Mouse (Mus musculus) myocyte (in vitro differentiated cells): Measurements from ENCODE around the gene Acox3.

ENCODE experiments used
- MAX ChIP-seq: IDR thresholded peaks from one replicate; pipeline ENCODE4 v1.6.1; 2011; ENCODE audit warnings: low read depth, mild to moderate bottlenecking, control low read depth
- MYOD1 ChIP-seq, 3 experiments: IDR thresholded peaks; one replicate each; pipeline ENCODE4 v1.6.1; 2011; ENCODE audit warnings: control low read depth in 2 of 3, low read depth in 2 of 3, mild to moderate bottlenecking in 2 of 3, moderate library complexity in 1 of 3; ENCODE audit not compliant: insufficient read length in 2 of 3, control insufficient read depth in 1 of 3
- MYOG ChIP-seq, 3 experiments: IDR thresholded peaks; one replicate each; pipeline ENCODE4 v1.6.1; 2011; ENCODE audit warnings: control low read depth in 2 of 3, low read depth in 2 of 3, mild to moderate bottlenecking in 2 of 3; ENCODE audit not compliant: insufficient read length in 2 of 3, control insufficient read depth in 1 of 3, insufficient read depth in 1 of 3
- POLR2A ChIP-seq: IDR thresholded peaks from one replicate; pipeline ENCODE4 v1.6.1; 2011; ENCODE audit warnings: low read depth, mild to moderate bottlenecking, control low read depth, moderate library complexity; ENCODE audit not compliant: insufficient read length
- POLR2AphosphoS2 ChIP-seq: IDR thresholded peaks from one replicate; pipeline ENCODE4 v1.6.1; 2011; ENCODE audit warnings: low read depth, control low read depth; ENCODE audit not compliant: insufficient read length

GRCm38 (mm10) chr5:35536271-35536670 lies 46.6 kb upstream of the Acox3 start:
- TF ChIP-seq MYOD1 (IDR thresholded peaks at IDR 0.05; ENCODE audit: control insufficient read depth in 1 of 3, insufficient read length in 2 of 3, low read depth in 2 of 3) (no peak), POLR2AphosphoS2 (no peak), MYOG (IDR thresholded peaks at IDR 0.05; ENCODE audit: control insufficient read depth in 1 of 3, insufficient read depth in 1 of 3, insufficient read length in 2 of 3, low read depth in 2 of 3) (no peak), POLR2A (no peak), MAX (no peak)
